Mouse (Mus musculus) urinary bladder, adult 18-20 months (tissue): ENCODE data around the gene Rnd2.
"Not testable (repeated sequence)": the region's sequence is repeated elsewhere in the genome, so short reads cannot be mapped to it uniquely, and the experiment has no call there.

Experiments used
- DNase-seq, 2 experiments: peaks; one replicate each; pipeline ENCODE4 v3.0.0; 2022; ENCODE audit warnings: low spot score in 2 of 2, mixed read lengths in 2 of 2

Gene Rnd2

GRCm38 (mm10) chr11:101468731-101469130, 3.9 kb downstream of the Rnd2 start:
- no peak for DNase-seq

GRCm38 (mm10) chr11:101469155-101469554, 4.4 kb downstream of the Rnd2 start:
- DNase-seq: no peak

- DNase-seq: no peak
Observed at GRCm38 (mm10) chr11:101470206-101470605, 5.4 kb downstream of the Rnd2 start.

- DNase-seq: no peak
Observed at GRCm38 (mm10) chr11:101471926-101472325, 7.1 kb downstream of the Rnd2 start.

GRCm38 (mm10) chr11:101472336-101472735, 7.5 kb downstream of the Rnd2 start:
- no peak for DNase-seq

GRCm38 (mm10) chr11:101473686-101474085, 8.9 kb downstream of the Rnd2 start:
- not testable (repeated sequence) for DNase-seq

- no peak for DNase-seq
Observed at GRCm38 (mm10) chr11:101474298-101474697, 9.5 kb downstream of the Rnd2 start.

- DNase-seq: not testable (repeated sequence)
Observed at GRCm38 (mm10) chr11:101476361-101476760, 11.6 kb downstream of the Rnd2 start.

GRCm38 (mm10) chr11:101477194-101477551, 12.4 kb downstream of the Rnd2 start:
- no peak for DNase-seq

- no peak for DNase-seq
Observed at GRCm38 (mm10) chr11:101477552-101478211, 12.9 kb downstream of the Rnd2 start.

- DNase-seq: no peak
Observed at GRCm38 (mm10) chr11:101479171-101479635, 14.4 kb downstream of the Rnd2 start.

- no peak for DNase-seq
Observed at GRCm38 (mm10) chr11:101480912-101481311, 16.1 kb downstream of the Rnd2 start.

- DNase-seq: no peak
Observed at GRCm38 (mm10) chr11:101483804-101484203, 19.0 kb downstream of the Rnd2 start.

GRCm38 (mm10) chr11:101484245-101484644, 19.4 kb downstream of the Rnd2 start:
- no peak for DNase-seq

GRCm38 (mm10) chr11:101484814-101485213, 20.0 kb downstream of the Rnd2 start:
- no peak for DNase-seq

- no peak for DNase-seq
Observed at GRCm38 (mm10) chr11:101485509-101486028, 20.8 kb downstream of the Rnd2 start.

GRCm38 (mm10) chr11:101486126-101486525, 21.3 kb downstream of the Rnd2 start:
- no peak for DNase-seq

GRCm38 (mm10) chr11:101506269-101506780, 41.5 kb downstream of the Rnd2 start:
- no peak for DNase-seq

GRCm38 (mm10) chr11:101507090-101507489, 42.3 kb downstream of the Rnd2 start:
- DNase-seq: no peak

- DNase-seq: no peak
Observed at GRCm38 (mm10) chr11:101518937-101519336, 54.1 kb downstream of the Rnd2 start.

- no peak for DNase-seq
Observed at GRCm38 (mm10) chr11:101519364-101519763, 54.6 kb downstream of the Rnd2 start.
